ENCODE assay signal across 13 mouse cellular contexts in genomic region chr13:111534131-111534530, GRCm38 (mm10). TPM values are rescaled to one million over a fixed set of nuclear protein-coding genes. Genes with fewer than 3 reads are reported as not detected.
DNase-seq lines count a peak whose midpoint lies in the region; ATAC-seq and TF ChIP-seq lines count a peak whose summit lies in the region.
"Had no signal": no experiment of that assay in that cellular context is flagged by ENCODE, and none has a peak within 500 bp of the region (broad histone marks: within the 10 kb centered on the region; RNA-seq: fewer than 3 reads in every experiment).

No protein-coding gene starts in this region.

- H3K4me3 ChIP-seq in gastrocnemius, adult 2 months = no peak overlapping the region
- no peak overlapping the region for H3K4me3 ChIP-seq in forebrain, embryonic 16.5 days (replicated peaks; ENCODE audit: low read length)
- H3K4me3 ChIP-seq: embryonic facial prominence, embryonic 12.5 days had no signal

- H3K9me3 ChIP-seq in forebrain, embryonic 16.5 days (ENCODE audit: control insufficient read depth, low read length) = no peaks in the 10 kb centered on the region
- H3K9me3 ChIP-seq: embryonic facial prominence, embryonic 12.5 days had no signal

- no peak overlapping the region for H3K4me2 ChIP-seq in forebrain, embryonic 16.5 days (ENCODE audit: low read length)
- H3K4me2 ChIP-seq: embryonic facial prominence, embryonic 12.5 days had no signal

- H3K27ac ChIP-seq in gastrocnemius, adult 2 months = no peak overlapping the region
- H3K27ac ChIP-seq in forebrain, embryonic 16.5 days (ENCODE audit: low read length) = no peak overlapping the region
- H3K27ac ChIP-seq: embryonic facial prominence, embryonic 12.5 days had no signal

- H3K4me1 ChIP-seq in forebrain, embryonic 16.5 days (replicated peaks; ENCODE audit: control insufficient read depth, insufficient read depth, low read length) = no peaks in the 10 kb centered on the region
- H3K4me1 ChIP-seq: embryonic facial prominence, embryonic 12.5 days had no signal

- 67% methylated on average over 6 of the region's 6 CpGs for WGBS in forebrain, embryonic 16.5 days

- no peak overlapping the region for H3K9ac ChIP-seq in forebrain, embryonic 16.5 days (replicated peaks; ENCODE audit: low read depth, low read length)
- H3K9ac ChIP-seq: embryonic facial prominence, embryonic 12.5 days had no signal

- no peaks in the 10 kb centered on the region for H3K36me3 ChIP-seq in forebrain, embryonic 16.5 days (ENCODE audit: control insufficient read depth, insufficient read depth)
- H3K36me3 ChIP-seq: embryonic facial prominence, embryonic 12.5 days had no signal

- no peak for ATAC-seq in forebrain, embryonic 16.5 days

- DNase-seq in gastrocnemius, adult 2 months = no peak
- DNase-seq in gastrocnemius, postnatal 14 days = no peak
- peak; percentile 16 for DNase-seq in lung, postnatal 10 days
- no peak for DNase-seq in lung, adult 18-20 months
- DNase-seq in brain, embryonic 14.5 days (ENCODE audit: low read depth) = peak; percentile 6
- peak; percentile 21 for DNase-seq in retina, postnatal 1 day
- no peak for DNase-seq in urinary bladder, postnatal 25 days (ENCODE audit: low spot score)

- intact Hi-C loops in gastrocnemius, adult 2 months (cut with DNase I) = no loop called here
- intact Hi-C loops in gastrocnemius, postnatal 14 days (cut with DNase I; ENCODE audit: low total_unique reads) = no loop called here

- H3K27me3 ChIP-seq in forebrain, embryonic 16.5 days (replicated peaks; ENCODE audit: control insufficient read depth, insufficient read depth, low read length) = no peaks in the 10 kb centered on the region
- H3K27me3 ChIP-seq: embryonic facial prominence, embryonic 12.5 days had no signal

- TF ChIP-seq POLR2A in brain, embryonic 14.5 days (IDR thresholded peaks at IDR 0.05; ENCODE audit: borderline replicate concordance, extremely low read depth, insufficient read depth, insufficient read length, poor library complexity, severe bottlenecking) = no peak

- peak; percentile 26; the same call in 1 of the 2 replicates for TF ChIP-seq CTCF in gastrocnemius, adult 2 months (IDR thresholded peaks at IDR 0.05)
- TF ChIP-seq CTCF in brain, embryonic 14.5 days (IDR thresholded peaks at IDR 0.05; ENCODE audit: borderline replicate concordance, extremely low read depth, insufficient read depth, insufficient read length) = peak; percentile 24; the same call in 1 of the 2 replicates

RNA-seq across cellular contexts. Expression of gene Gm49496, which starts 15.6 kb away (rescaled TPM):
- not detected for total RNA-seq in gastrocnemius, adult 2 months (2021)
- under 1 TPM in 1 of 2 experiments, not detected in 1; 0.39 TPM for total RNA-seq in gastrocnemius, postnatal 14 days (2021)
- polyA plus RNA-seq in brain, embryonic 14.5 days (2012; rRNA removed) = not detected in 2 replicates
- polyA plus RNA-seq in forebrain, embryonic 16.5 days (2015; fragmentation: Nextera tagmentation; extraction: Ambion mirVana) = not detected in 2 replicates
- total RNA-seq: heart, adult 8-10 months had no signal
- polyA plus RNA-seq: embryonic facial prominence, embryonic 12.5 days; large intestine, adult 2 months; lung, embryonic 16.5 days; urinary bladder, adult 2 months had no signal

RNA-seq across cellular contexts. Expression of gene Gpbp1, which starts 44.2 kb away (rescaled TPM):
- total RNA-seq in gastrocnemius, adult 2 months (2021) = 10 to 100 TPM; 54.4 to 61.4 TPM
- total RNA-seq in gastrocnemius, postnatal 14 days (2021) = 10 to 100 TPM; 40.8 to 41.1 TPM
- 44.2 and 55.3 TPM in 2 replicates for polyA plus RNA-seq in brain, embryonic 14.5 days (2012; rRNA removed)
- 107 and 122 TPM in 2 replicates for polyA plus RNA-seq in forebrain, embryonic 16.5 days (2015; fragmentation: Nextera tagmentation; extraction: Ambion mirVana)

RNA-seq across cellular contexts. Expression of gene Gm10198, which starts 58.5 kb away (rescaled TPM):
- not detected for total RNA-seq in gastrocnemius, adult 2 months (2021)
- not detected for total RNA-seq in gastrocnemius, postnatal 14 days (2021)
- not detected in 2 replicates for polyA plus RNA-seq in brain, embryonic 14.5 days (2012; rRNA removed)
- not detected in 2 replicates for polyA plus RNA-seq in forebrain, embryonic 16.5 days (2015; fragmentation: Nextera tagmentation; extraction: Ambion mirVana)
- total RNA-seq: heart, adult 8-10 months had no signal
- polyA plus RNA-seq: embryonic facial prominence, embryonic 12.5 days; large intestine, adult 2 months; lung, embryonic 16.5 days; urinary bladder, adult 2 months had no signal

Comparison
In these comparisons a context has a peak if more than half of its experiments do, and no peak if none do; other contexts are left out.
1. DNase-seq: peak in lung, postnatal 10 days (single experiment), brain, embryonic 14.5 days (single experiment) and retina, postnatal 1 day (single experiment); none in gastrocnemius, adult 2 months (single experiment), gastrocnemius, postnatal 14 days (single experiment), lung, adult 18-20 months (0 of 2) and urinary bladder, postnatal 25 days (single experiment).